Mouse (Mus musculus): Measurements from ENCODE around the gene Ubl4a. TPM values are rescaled to one million over a fixed set of nuclear protein-coding genes. Genes with fewer than 3 reads are reported as not detected.

Gene Ubl4a
- polyA plus RNA-seq, 1 experiment = 73.3 TPM

Other genes with a start within 250 kb of the Ubl4a start
- gene Opn1mw, start 245.8 kb downstream of the Ubl4a start, polyA plus RNA-seq (2012; rRNA removed) = 0.25 and 0.32 TPM in 2 replicates
- gene Mecp2, start 237.9 kb downstream of the Ubl4a start, polyA plus RNA-seq (2012; rRNA removed) = 29.7 and 30.6 TPM in 2 replicates
- not detected in 2 replicates for gene Tex28, start 205.4 kb downstream of the Ubl4a start, polyA plus RNA-seq (2012; rRNA removed)
- gene Tktl1, start 196.0 kb downstream of the Ubl4a start, polyA plus RNA-seq (2012; rRNA removed) = 0.04 TPM in 2 replicates
- 131 and 166 TPM in 2 replicates for gene Flna, start 123.4 kb downstream of the Ubl4a start, polyA plus RNA-seq (2012; rRNA removed)
- gene Emd, start 118.5 kb downstream of the Ubl4a start, polyA plus RNA-seq (2012; rRNA removed) = 45.2 and 45.8 TPM in 2 replicates
- gene Rpl10, start 102.4 kb downstream of the Ubl4a start, polyA plus RNA-seq (2012; rRNA removed) = 698 and 796 TPM in 2 replicates
- gene Taz, start 91.3 kb downstream of the Ubl4a start, polyA plus RNA-seq (2012; rRNA removed) = 95.1 and 109 TPM in 2 replicates
- gene Dnase1l1, start 90.9 kb downstream of the Ubl4a start, polyA plus RNA-seq (2012; rRNA removed) = 3.7 and 4.8 TPM in 2 replicates
- 465 and 472 TPM in 2 replicates for gene Atp6ap1, start 76.1 kb downstream of the Ubl4a start, polyA plus RNA-seq (2012; rRNA removed)
- gene Gdi1, start 68.2 kb downstream of the Ubl4a start, polyA plus RNA-seq (2012; rRNA removed) = 923 and 1,152 TPM in 2 replicates
- gene Fam50a, start 60.2 kb downstream of the Ubl4a start, polyA plus RNA-seq (2012; rRNA removed) = 46.8 and 58.9 TPM in 2 replicates
- gene Plxna3, start 44.2 kb downstream of the Ubl4a start, polyA plus RNA-seq (2012; rRNA removed) = 55.4 and 59.9 TPM in 2 replicates
- 57.1 and 65.1 TPM in 2 replicates for gene Lage3, start 19.6 kb downstream of the Ubl4a start, polyA plus RNA-seq (2012; rRNA removed)
- gene Slc10a3, start 131 bp upstream of the Ubl4a start, polyA plus RNA-seq (2012; rRNA removed) = 4.3 and 4.8 TPM in 2 replicates
- gene Fam3a, start 20.1 kb upstream of the Ubl4a start, polyA plus RNA-seq (2012; rRNA removed) = 33.8 and 33.9 TPM in 2 replicates
- gene Ikbkg, start 20.1 kb upstream of the Ubl4a start, polyA plus RNA-seq (2012; rRNA removed) = 20.5 and 21.4 TPM in 2 replicates
- 30.2 and 31.8 TPM in 2 replicates for gene G6pdx, start 56.0 kb upstream of the Ubl4a start, polyA plus RNA-seq (2012; rRNA removed)
- gene Gm6880, start 108.2 kb upstream of the Ubl4a start, polyA plus RNA-seq (2012; rRNA removed) = not detected in 2 replicates
- gene Olfr1326-ps1, start 201.7 kb upstream of the Ubl4a start, polyA plus RNA-seq (2012; rRNA removed) = 0.04 TPM in 1 of 2 replicates, not detected in the other
- gene Olfr1325, start 219.5 kb upstream of the Ubl4a start, polyA plus RNA-seq (2012; rRNA removed) = not detected in 2 replicates

Measured in frontal cortex, adult 2 months (tissue).